16 mouse cellular contexts compared by ENCODE assay signal in genomic region chr1:136773743-136774142, GRCm38 (mm10).
DNase-seq lines count a peak whose midpoint lies in the region; ATAC-seq and TF ChIP-seq lines count a peak whose summit lies in the region.
"Had no signal": no experiment of that assay in that cellular context is flagged by ENCODE, and none has a peak within 500 bp of the region (broad histone marks: within the 10 kb centered on the region; RNA-seq: fewer than 3 reads in every experiment).

No protein-coding gene starts in this region.

- H3K4me2 ChIP-seq in liver, postnatal 0 days (ENCODE audit: low read depth, low read length) = no peak overlapping the region
- H3K4me2 ChIP-seq: heart, embryonic 13.5 days; hindbrain, embryonic 14.5 days; neural tube, embryonic 13.5 days had no signal

- no peak for TF ChIP-seq EP300 in liver, postnatal 0 days (IDR thresholded peaks at IDR 0.05; ENCODE audit: low read depth)

- no peak for ATAC-seq in liver, postnatal 0 days
- no peak for ATAC-seq in G1E (ENCODE audit: extremely low read depth, insufficient number of reproducible peaks, low FRiP score, poor library complexity, severe bottlenecking)
- no peak for ATAC-seq in activated CD4-positive, CD25-positive, alpha-beta regulatory T cell, adult 4 months

- no peaks in the 10 kb centered on the region for H3K36me3 ChIP-seq in liver, postnatal 0 days (replicated peaks; ENCODE audit: insufficient read depth, low read length)
- H3K36me3 ChIP-seq in G1E (replicated peaks) = no peaks in the 10 kb centered on the region
- H3K36me3 ChIP-seq: heart, embryonic 13.5 days; neural tube, embryonic 13.5 days had no signal

- H3K27me3 ChIP-seq in liver, postnatal 0 days (ENCODE audit: insufficient read depth, low read length) = no peaks in the 10 kb centered on the region
- no peaks in the 10 kb centered on the region for H3K27me3 ChIP-seq in G1E (ENCODE audit: insufficient read depth, low read length)
- H3K27me3 ChIP-seq: heart, embryonic 13.5 days had no signal

- 83% methylated on average over 6 of the region's 6 CpGs for WGBS in liver, postnatal 0 days (ENCODE audit: insufficient replicate concordance)

- no peak overlapping the region for H3K4me3 ChIP-seq in gastrocnemius, adult 2 months
- H3K4me3 ChIP-seq in liver, postnatal 0 days (ENCODE audit: low read depth, low read length) = no peak overlapping the region
- H3K4me3 ChIP-seq in G1E (ENCODE audit: low read depth, low read length) = no peak overlapping the region
- H3K4me3 ChIP-seq: erythroblast, embryonic 14.5 days; heart, embryonic 13.5 days; neural tube, embryonic 13.5 days had no signal

- no peaks in the 10 kb centered on the region for H3K9me3 ChIP-seq in liver, postnatal 0 days (ENCODE audit: low read length)
- peaks cover 46% of the 10 kb centered on the region for H3K9me3 ChIP-seq in G1E (replicated peaks)

- no peak overlapping the region for H3K27ac ChIP-seq in gastrocnemius, adult 2 months
- H3K27ac ChIP-seq in liver, postnatal 0 days (ENCODE audit: low read depth) = no peak overlapping the region
- H3K27ac ChIP-seq: heart, embryonic 13.5 days; hindbrain, embryonic 14.5 days; neural tube, embryonic 13.5 days had no signal

- no peak overlapping the region for H3K9ac ChIP-seq in liver, postnatal 0 days (replicated peaks)
- H3K9ac ChIP-seq: heart, embryonic 13.5 days; hindbrain, embryonic 14.5 days; neural tube, embryonic 13.5 days had no signal

- 0 out of 2 replicates have a peak, but pooled peaks cover 4% of the 10 kb centered on the region for H3K4me1 ChIP-seq in liver, postnatal 0 days (ENCODE audit: insufficient read depth)
- H3K4me1 ChIP-seq in G1E (ENCODE audit: insufficient read depth, low read depth, low read length) = no peaks in the 10 kb centered on the region

- no peak for DNase-seq in gastrocnemius, adult 2 months
- no peak for DNase-seq in gastrocnemius, postnatal 25 days
- no peak for DNase-seq in liver, postnatal 0 days
- DNase-seq in liver = no peak
- no peak for DNase-seq in G1E (ENCODE audit: low spot score)
- DNase-seq in induced T-regulatory cell, adult 2 months (ENCODE audit: low read depth) = peak; percentile 49
- DNase-seq in urinary bladder, adult 2 months (ENCODE audit: low spot score) = no peak
- DNase-seq: adrenal gland, adult 8-10 months; embryo, embryonic 11 days; kidney, postnatal 14 days; midbrain, embryonic 14.5 days had no signal

- intact Hi-C loops in gastrocnemius, adult 2 months (cut with DNase I) = no loop called here

- TF ChIP-seq CTCF in gastrocnemius, adult 2 months (IDR thresholded peaks at IDR 0.05) = peak; percentile 58
- peak; percentile 53 for TF ChIP-seq CTCF in liver, postnatal 0 days (IDR thresholded peaks at IDR 0.05; ENCODE audit: low read depth)
- TF ChIP-seq CTCF in G1E (IDR thresholded peaks at IDR 0.05; ENCODE audit: low read depth, low read length) = 0 out of 2 replicates have a peak, but pooled peaks have one; percentile 8

Comparison
In these comparisons a context has a peak if more than half of its experiments do, and no peak if none do; other contexts are left out.
1. CTCF ChIP-seq: peak in every context shown above with its lines; median percentile 58 in gastrocnemius, adult 2 months; 53 in liver, postnatal 0 days; 8 in G1E.